11 mouse cellular contexts compared by ENCODE assay signal in genomic region chr7:66492748-66493147, GRCm38 (mm10).
A peak's percentile ranks its signal among the peaks of the same experiment; 100 is the strongest.
DNase-seq lines count a peak whose midpoint lies in the region; ATAC-seq lines count a peak whose summit lies in the region.
"Had no signal": no experiment of that assay in that cellular context is flagged by ENCODE, and none has a peak within 500 bp of the region (broad histone marks: within the 10 kb centered on the region; RNA-seq: fewer than 3 reads in every experiment).

No protein-coding gene starts in this region.

- DNase-seq in heart, adult 18-20 months = peak; percentile 16 to 21
- DNase-seq in heart, embryonic 10.5 days (ENCODE audit: low spot score) = no peak
- peak; percentile 90 for DNase-seq in Muller cell, postnatal 12 days (ENCODE audit: inconsistent ontology term)
- DNase-seq in adrenal gland, adult 8-10 months = peak; percentile 81
- DNase-seq in gastrocnemius, postnatal 25 days = peak; percentile 23
- no peak for DNase-seq in right cerebral cortex, postnatal 25 days
- DNase-seq: embryo, embryonic 11 days; thymus, adult 2 months had no signal

- H3K27ac ChIP-seq in heart, embryonic 10.5 days = no peak overlapping the region

- H3K9me3 ChIP-seq in heart, embryonic 10.5 days = no peaks in the 10 kb centered on the region

- H3K36me3 ChIP-seq in heart, embryonic 10.5 days = no peaks in the 10 kb centered on the region

- 85% methylated on average over 12 of the region's 12 CpGs for WGBS in heart, embryonic 10.5 days

- no peaks in the 10 kb centered on the region for H3K4me1 ChIP-seq in heart, embryonic 10.5 days

- ATAC-seq in megakaryocyte progenitor cell, adult 5-6 weeks (replicated peaks; ENCODE audit: poor library complexity) = no peak
- ATAC-seq: hindbrain, embryonic 16.5 days; lung, postnatal 0 days had no signal

- H3K4me3 ChIP-seq in heart, embryonic 10.5 days = no peak overlapping the region

- H3K27me3 ChIP-seq in heart, embryonic 10.5 days (ENCODE audit: insufficient read depth, poor library complexity, severe bottlenecking) = no peaks in the 10 kb centered on the region

Comparison
In these comparisons a context has a peak if more than half of its experiments do, and no peak if none do; other contexts are left out.
1. DNase-seq: peak in heart, adult 18-20 months (2 of 2), Muller cell, postnatal 12 days (single experiment), adrenal gland, adult 8-10 months (single experiment) and gastrocnemius, postnatal 25 days (single experiment); none in heart, embryonic 10.5 days (single experiment) and right cerebral cortex, postnatal 25 days (single experiment).